Mouse (Mus musculus) stomach, embryonic 16.5 days (tissue): ENCODE data around the gene Fgd2. TPM values are rescaled to one million over a fixed set of nuclear protein-coding genes. Genes with fewer than 3 reads are reported as not detected.

Source experiments
- ATAC-seq: fragments of 200-750 bp; cut with Nextera tagmentation; 2 replicates; pipeline ENCODE4 v1.8.0; 2017; ENCODE audit warnings: moderate number of reproducible peaks, moderate TSS enrichment; ENCODE audit not compliant: insufficient read depth, low FRiP score
- H3K27ac ChIP-seq: fragments of 300-500 bp; sonication (generic); 2 replicates; pipeline ENCODE4 v1.5.1; 2014; ENCODE audit warnings: low read length
- H3K27me3 ChIP-seq: fragments of 300-500 bp; sonication (generic); 2 replicates; pipeline ENCODE4 v1.6.1; 2014; ENCODE audit warnings: low read length, control low read depth, mixed read lengths; ENCODE audit not compliant: control insufficient read depth, insufficient read depth
- H3K36me3 ChIP-seq: fragments of 300-500 bp; sonication (generic); 2 replicates; pipeline ENCODE4 v1.6.1; 2014; ENCODE audit warnings: low read length; ENCODE audit not compliant: control insufficient read depth, insufficient read depth
- H3K4me1 ChIP-seq: fragments of 300-500 bp; sonication (generic); 2 replicates; pipeline ENCODE4 v1.6.1; 2014; ENCODE audit warnings: low read length, control low read depth, mixed read lengths; ENCODE audit not compliant: control insufficient read depth, insufficient read depth
- H3K4me2 ChIP-seq: fragments of 300-500 bp; sonication (generic); 2 replicates; pipeline ENCODE4 v1.6.1; 2014; ENCODE audit warnings: low read depth, low read length, mixed read lengths
- H3K4me3 ChIP-seq: fragments of 300-500 bp; sonication (generic); replicated peaks from 2 replicates; pipeline ENCODE4 v1.5.1; 2014; ENCODE audit warnings: mild to moderate bottlenecking, low read length
- H3K9ac ChIP-seq: fragments of 300-500 bp; sonication (generic); 2 replicates; pipeline ENCODE4 v1.6.1; 2014; ENCODE audit warnings: low read length
- H3K9me3 ChIP-seq: fragments of 300-500 bp; sonication (generic); replicated peaks from 2 replicates; pipeline ENCODE4 v1.6.1; 2016; ENCODE audit warnings: low read length, control low read depth; ENCODE audit not compliant: control insufficient read depth
- WGBS: fragments of 180-500 bp; shearing (Covaris S2); extraction: QIAGEN DNeasy Blood & Tissue Kit; methylation state at CpG from one replicate; pipeline ENCODE4 v1.1.7; 2014; 5-methylcytosine and 5-hydroxymethylcytosine counted together
- polyA plus RNA-seq: library from polyadenylated mRNA; unstranded; fragments of >200 nt; fragmentation: Nextera tagmentation; extraction: Ambion mirVana; gene quantifications from 2 replicates; pipeline ENCODE4 v1.2.1, GENCODE M21; 2015

Fgd2 gene
- polyA plus RNA-seq, 1 experiment from 2014 or later: 13.1 TPM

DNA sequence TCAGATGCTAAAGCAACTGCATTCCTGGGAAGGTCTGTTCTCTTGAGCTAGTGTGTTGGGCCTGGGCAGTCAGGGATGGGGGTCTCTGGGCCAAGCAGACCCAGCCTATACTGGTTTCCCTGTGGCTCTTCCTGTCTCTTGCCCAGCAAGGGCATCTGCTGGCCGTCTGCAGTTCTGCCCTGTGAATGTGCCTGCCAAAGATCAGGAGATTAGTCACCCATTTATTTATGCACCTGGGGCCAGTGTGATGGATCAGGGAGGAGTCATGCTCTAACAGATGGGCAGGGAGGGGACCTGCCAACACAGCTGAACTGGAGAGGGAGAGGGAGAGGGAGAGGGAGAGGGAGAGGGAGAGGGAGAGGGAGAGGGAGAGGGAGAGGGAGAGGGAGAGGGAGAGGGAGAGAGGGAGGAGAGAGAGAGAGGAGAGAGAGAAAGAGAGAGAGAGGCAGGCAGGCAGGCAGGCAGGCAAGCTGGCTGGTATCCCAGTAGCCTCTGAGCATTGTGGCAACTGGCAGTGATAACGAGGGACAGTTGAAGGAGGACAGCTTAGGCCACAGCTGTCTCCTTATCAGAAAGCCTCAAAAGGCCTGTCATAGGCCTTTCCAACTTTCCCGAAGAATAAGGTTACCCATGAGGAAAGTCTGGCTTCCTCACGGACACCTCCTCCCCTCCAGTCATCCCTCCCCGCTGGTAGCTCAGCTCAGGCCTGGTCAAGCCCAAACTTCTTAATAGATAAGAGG is 29.9 kb upstream of the Fgd2 start:
- no peaks in the 10 kb centered on the region for H3K9me3 ChIP-seq
- 27% methylated on average over 5 of the region's 5 CpGs for WGBS
- no peak overlapping the region for H3K4me3 ChIP-seq
- H3K9ac ChIP-seq: no peak overlapping the region
- H3K36me3 ChIP-seq: peaks cover 23% of the 10 kb centered on the region
- peak overlapping the region; percentile 75; the same call in 1 of the 2 replicates for H3K27ac ChIP-seq
- no peaks in the 10 kb centered on the region for H3K27me3 ChIP-seq
- H3K4me1 ChIP-seq: peaks cover 13% of the 10 kb centered on the region; the same call in 1 of the 2 replicates
- no peak overlapping the region for H3K4me2 ChIP-seq
- ATAC-seq: 0 out of 2 replicates have a peak, but pooled peaks have one; percentile 6

DNA sequence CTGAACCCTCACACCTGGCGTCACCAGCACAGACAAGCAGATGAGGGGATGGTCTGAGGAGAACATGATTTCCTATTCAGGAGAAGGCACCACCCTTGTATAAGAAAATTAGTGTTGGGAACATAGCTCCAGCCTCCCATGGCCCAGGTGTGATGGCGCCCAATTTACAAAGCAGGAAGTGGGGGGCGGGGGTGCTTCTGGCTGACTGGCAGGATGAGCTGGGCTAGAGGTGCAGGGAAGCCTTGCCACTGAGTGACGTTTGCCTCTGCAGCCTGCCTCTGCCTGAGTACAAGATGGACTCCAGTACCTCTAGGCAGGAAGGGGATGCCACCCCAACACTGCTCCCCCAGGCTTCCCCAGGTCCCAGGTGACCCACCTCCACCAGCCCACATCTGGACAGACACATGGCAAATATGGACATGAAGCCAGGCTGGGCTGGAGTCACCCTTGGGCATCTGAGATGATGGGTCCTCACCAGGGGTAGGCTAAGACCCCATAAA is 28.5 kb upstream of the Fgd2 start:
- ATAC-seq: no peak
- Histone ChIP-seq H3K9ac (no peak overlapping the region), H3K36me3 (peaks cover 32% of the 10 kb centered on the region), H3K4me2 (no peak overlapping the region), H3K4me3 (no peak overlapping the region), H3K9me3 (no peaks in the 10 kb centered on the region), H3K27me3 (no peaks in the 10 kb centered on the region), H3K27ac (no peak overlapping the region), H3K4me1 (0 out of 2 replicates have a peak, but pooled peaks cover 4% of the 10 kb centered on the region)
- 78% methylated on average over 4 of the region's 4 CpGs for WGBS

DNA sequence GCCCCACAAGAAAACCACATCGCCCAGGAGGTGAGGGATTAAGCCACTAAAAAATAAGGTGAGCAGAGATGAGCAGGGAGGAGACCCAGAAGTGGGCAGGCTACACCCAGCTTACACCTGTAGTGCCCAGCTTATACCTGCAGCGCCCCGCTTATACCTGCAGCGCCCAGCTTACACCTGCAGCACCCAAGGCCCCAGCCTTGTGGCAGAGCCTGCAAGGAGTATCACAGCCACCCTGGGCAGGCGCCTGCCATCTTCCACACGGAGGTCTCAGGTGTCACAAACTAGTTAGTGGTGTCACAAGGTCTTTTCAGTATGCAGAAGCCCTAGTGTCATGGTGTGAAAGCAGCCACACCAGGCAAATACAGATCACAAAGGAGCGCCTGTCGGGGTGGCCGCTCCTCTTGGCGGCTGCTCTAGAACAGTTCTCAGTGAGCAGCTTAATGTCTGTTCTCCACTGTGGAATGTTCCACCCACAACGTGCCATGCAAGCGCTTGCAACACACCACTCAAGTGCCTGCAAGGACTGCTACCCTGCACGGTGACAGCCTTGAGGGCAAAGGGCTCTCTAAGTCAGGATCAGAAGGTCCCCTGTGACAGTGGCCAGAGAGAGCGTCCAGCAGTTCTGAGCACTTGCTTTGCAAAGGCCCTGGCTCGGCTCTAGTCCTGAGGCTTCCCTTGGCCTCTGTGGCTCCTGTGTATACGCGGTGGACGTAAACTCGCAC is 24.3 kb upstream of the Fgd2 start:
- Histone ChIP-seq H3K27ac (no peak overlapping the region), H3K9me3 (no peaks in the 10 kb centered on the region), H3K36me3 (peaks cover 41% of the 10 kb centered on the region), H3K4me3 (no peak overlapping the region), H3K4me2 (no peak overlapping the region), H3K4me1 (peaks cover 12% of the 10 kb centered on the region; the same call in 1 of the 2 replicates), H3K9ac (no peak overlapping the region), H3K27me3 (no peaks in the 10 kb centered on the region)
- WGBS: 91% methylated on average over 19 of the region's 19 CpGs
- no peak for ATAC-seq

DNA sequence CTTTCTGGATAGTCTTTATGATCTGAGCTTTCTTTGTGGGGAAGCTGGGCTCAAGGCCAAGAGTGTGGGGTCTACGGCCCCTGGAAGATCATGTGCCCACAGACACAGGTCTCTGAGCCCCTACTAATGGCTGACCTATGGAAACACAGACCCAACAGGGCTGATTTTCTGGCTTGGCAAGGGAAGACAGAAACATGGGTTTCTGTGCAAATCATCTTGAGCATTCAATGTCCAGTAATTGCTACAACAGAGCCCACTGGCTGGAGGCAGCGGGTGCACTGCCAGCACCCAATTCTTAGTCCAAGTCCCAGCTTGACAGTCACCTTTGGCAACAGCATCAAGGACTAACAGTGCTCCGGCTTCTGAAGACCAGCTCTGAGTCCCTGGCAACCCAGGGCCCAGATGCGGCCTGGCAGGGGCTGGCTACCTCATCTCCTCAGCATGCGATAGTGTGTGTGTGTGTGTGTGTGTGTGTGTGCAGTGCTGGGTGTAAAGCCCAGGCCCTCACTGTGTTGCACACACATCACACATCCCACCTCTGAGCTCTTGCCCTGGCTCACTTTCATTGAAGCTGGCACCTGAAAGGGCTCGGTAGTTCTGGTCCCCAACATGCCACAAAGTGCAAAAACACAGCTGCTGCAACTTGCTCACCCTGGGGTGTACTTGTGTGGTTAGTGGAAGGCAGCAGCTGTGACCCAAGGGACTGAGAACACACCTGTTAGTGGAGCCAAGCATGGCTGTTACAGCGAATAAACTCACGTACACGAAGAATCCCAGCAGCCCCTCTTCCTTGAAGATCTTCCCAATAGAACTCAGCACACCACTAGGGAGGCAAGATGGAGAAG is 22.5 kb upstream of the Fgd2 start:
- no peaks in the 10 kb centered on the region for H3K27me3 ChIP-seq
- no peak overlapping the region for H3K9ac ChIP-seq
- H3K4me2 ChIP-seq: no peak overlapping the region
- peaks cover 25% of the 10 kb centered on the region for H3K4me1 ChIP-seq
- H3K27ac ChIP-seq: peak overlapping the region; percentile 50; the same call in 1 of the 2 replicates
- no peaks in the 10 kb centered on the region for H3K9me3 ChIP-seq
- no peak overlapping the region for H3K4me3 ChIP-seq
- ATAC-seq: no peak
- H3K36me3 ChIP-seq: peaks cover 33% of the 10 kb centered on the region
- WGBS: 83% methylated on average over 9 of the region's 9 CpGs

DNA sequence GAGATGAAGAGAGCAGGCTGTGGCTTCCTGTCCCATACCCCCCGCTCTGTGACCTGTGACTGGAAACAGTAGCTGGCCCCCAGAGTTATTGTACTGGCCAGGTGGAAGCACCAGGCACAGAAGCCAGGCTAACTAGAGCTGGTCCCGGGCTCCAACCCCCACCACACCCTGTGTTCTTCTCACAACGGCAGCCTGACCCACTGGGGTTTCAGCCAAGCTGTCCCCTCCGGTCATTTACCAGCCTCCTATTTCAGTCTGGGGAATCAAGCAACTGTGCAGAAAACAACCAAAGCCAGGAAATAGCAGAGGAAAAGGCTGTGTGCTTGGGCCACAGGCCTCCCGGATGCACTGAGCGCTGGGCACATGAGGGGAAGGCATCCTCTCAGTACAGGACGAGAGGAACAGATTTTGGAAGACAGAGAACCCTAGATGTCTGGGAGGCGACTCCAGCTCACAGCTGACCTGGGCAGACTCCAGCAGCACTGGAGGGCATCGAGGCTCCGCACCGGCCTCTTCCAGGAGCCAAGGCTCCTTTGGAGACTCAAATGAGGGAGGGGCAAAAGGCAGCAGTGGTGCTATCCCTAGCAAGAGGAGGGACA is 21.4 kb upstream of the Fgd2 start:
- H3K4me1 ChIP-seq: peaks cover 25% of the 10 kb centered on the region
- H3K9me3 ChIP-seq: no peaks in the 10 kb centered on the region
- H3K4me3 ChIP-seq: no peak overlapping the region
- ATAC-seq: no peak
- H3K27ac ChIP-seq: peak overlapping the region; percentile 50
- H3K9ac ChIP-seq: no peak overlapping the region
- H3K27me3 ChIP-seq: no peaks in the 10 kb centered on the region
- peaks cover 31% of the 10 kb centered on the region for H3K36me3 ChIP-seq
- WGBS: 86% methylated on average over 11 of the region's 11 CpGs
- no peak overlapping the region for H3K4me2 ChIP-seq

DNA sequence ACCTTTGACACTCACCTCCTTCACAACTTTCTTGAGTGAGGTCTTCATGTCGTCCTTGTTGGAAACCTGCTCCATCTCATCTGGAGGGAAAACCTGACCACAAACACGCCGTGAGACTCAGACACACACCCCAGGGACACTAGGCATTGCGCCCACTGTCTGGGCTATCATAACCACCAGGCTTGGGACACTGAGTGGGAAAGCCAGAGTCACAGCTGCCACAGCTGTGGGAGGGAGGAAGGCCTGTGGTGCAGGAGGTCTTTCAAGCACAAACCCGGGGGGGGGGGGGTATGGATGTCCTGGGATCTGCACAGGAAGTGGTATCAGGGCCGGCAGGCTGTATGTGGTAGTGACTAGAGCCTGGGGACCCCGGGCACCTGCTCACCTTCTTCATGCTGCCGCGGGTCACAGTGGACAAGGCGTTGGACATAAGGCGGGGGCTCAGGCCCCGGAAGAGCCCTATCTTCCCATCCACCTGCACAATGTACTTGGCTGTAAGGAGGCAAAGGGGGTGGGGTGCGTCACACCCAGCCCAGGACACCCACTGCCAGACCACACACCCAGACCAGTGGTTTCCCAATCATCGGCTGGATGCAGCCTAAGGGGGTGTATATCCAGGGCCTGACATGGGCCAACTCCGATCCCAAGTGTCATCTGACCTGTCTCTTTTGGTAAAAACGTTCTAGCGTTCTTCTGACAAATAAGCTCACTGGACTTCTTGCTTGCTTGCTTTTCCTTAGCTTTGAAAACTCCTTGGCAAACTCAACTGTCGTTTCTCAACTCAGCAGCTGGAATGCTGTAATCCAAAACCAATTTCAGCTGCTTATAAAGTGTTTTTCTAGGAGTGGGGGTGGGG is 20.1 kb upstream of the Fgd2 start:
- Histone ChIP-seq H3K27ac (peak overlapping the region; percentile 84), H3K4me1 (peaks cover 28% of the 10 kb centered on the region), H3K4me3 (no peak overlapping the region), H3K4me2 (no peak overlapping the region), H3K36me3 (peaks cover 27% of the 10 kb centered on the region), H3K9ac (peak overlapping the region; percentile 24), H3K27me3 (no peaks in the 10 kb centered on the region), H3K9me3 (no peaks in the 10 kb centered on the region)
- 70% methylated on average over 18 of the region's 18 CpGs for WGBS
- no peak for ATAC-seq

DNA sequence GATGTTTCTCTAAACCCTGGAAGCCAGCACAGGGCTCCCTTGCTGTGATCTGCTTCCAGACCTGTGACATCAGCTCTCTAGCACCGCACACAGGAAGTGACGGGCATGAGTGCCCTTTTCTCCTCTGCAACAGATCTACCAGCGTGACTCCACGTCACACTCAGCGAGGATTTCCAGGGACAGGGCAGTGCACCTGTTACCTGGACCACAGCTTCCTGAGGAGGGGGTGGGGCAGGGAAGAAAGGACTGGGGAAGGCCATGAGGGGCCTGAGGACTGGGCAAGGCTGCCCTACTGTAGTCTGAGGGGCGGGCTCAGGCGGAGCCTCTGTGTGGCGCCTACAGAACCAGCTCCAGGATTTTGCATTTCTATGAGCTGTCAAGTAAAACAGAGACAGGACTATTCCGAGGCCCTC is 19.1 kb upstream of the Fgd2 start:
- no peaks in the 10 kb centered on the region for H3K27me3 ChIP-seq
- peak; percentile 41; the same call in 1 of the 2 replicates for ATAC-seq
- 18% methylated on average over 9 of the region's 9 CpGs for WGBS
- peak overlapping the region; percentile 22; the same call in 1 of the 2 replicates for H3K4me2 ChIP-seq
- peak overlapping the region; percentile 55; the same call in 1 of the 2 replicates for H3K9ac ChIP-seq
- H3K36me3 ChIP-seq: peaks cover 23% of the 10 kb centered on the region
- no peaks in the 10 kb centered on the region for H3K9me3 ChIP-seq
- peaks cover 38% of the 10 kb centered on the region for H3K4me1 ChIP-seq
- peak overlapping the region; percentile 84 for H3K27ac ChIP-seq
- H3K4me3 ChIP-seq: 0 out of 2 replicates have a peak overlapping the region, but pooled peaks have one; percentile 10
